Mouse (Mus musculus) bone marrow, adult 2 months (tissue): Measurements from ENCODE around the gene Crlf1. TPM values are rescaled to one million over a fixed set of nuclear protein-coding genes. Genes with fewer than 3 reads are reported as not detected.

Experiments
- H3K27ac ChIP-seq: fragments of 200-500 bp; 2 replicates; pipeline ENCODE4 v1.5.1; 2012; ENCODE audit warnings: low read depth, mild to moderate bottlenecking, control low read depth, inconsistent platforms, low read length; ENCODE audit not compliant: control insufficient read depth, poor library complexity, insufficient read depth
- H3K4me1 ChIP-seq: fragments of 200-500 bp; 2 replicates; pipeline ENCODE4 v1.6.1; 2011; ENCODE audit warnings: low read length; ENCODE audit not compliant: control insufficient read depth, insufficient read depth
- H3K4me3 ChIP-seq: fragments of 200-500 bp; replicated peaks from 2 replicates; pipeline ENCODE3; 2011; ENCODE audit warnings: mild to moderate bottlenecking, low read depth, low read length, control low read depth; ENCODE audit not compliant: control insufficient read depth
- CTCF ChIP-seq: fragments of 200-500 bp; IDR thresholded peaks from 2 replicates; pipeline ENCODE4 v1.5.1; 2011; ENCODE audit warnings: low read length, control low read depth; ENCODE audit not compliant: control insufficient read depth, insufficient read depth
- POLR2A ChIP-seq: fragments of 200-500 bp; IDR thresholded peaks from 2 replicates; pipeline ENCODE4 v1.6.1; 2011; ENCODE audit warnings: low read depth, mild to moderate bottlenecking, control low read depth, low read length, borderline replicate concordance; ENCODE audit not compliant: control insufficient read depth
- WGBS: fragments of 180-500 bp; shearing (Covaris S2); methylation state at CpG from one replicate; pipeline ENCODE4 v1.1.7; 2018; 5-methylcytosine and 5-hydroxymethylcytosine counted together
- polyA plus RNA-seq: library from polyadenylated mRNA; stranded (reverse); fragments of >200 nt; gene quantifications from 2 replicates; pipeline ENCODE4 v1.2.4, GENCODE M21; 2011; ENCODE audit warnings: low replicate concordance; ENCODE audit not compliant: missing spikeins, insufficient read depth, insufficient read length

Gene Crlf1
- polyA plus RNA-seq, result 3.7 and 5.5 TPM in 2 replicates

- no peaks in the 10 kb centered on the region for H3K4me1 ChIP-seq
- no peak within 1 kb of the TSS for H3K4me3 ChIP-seq
- no peak for TF ChIP-seq POLR2A
- no peak for TF ChIP-seq CTCF
- H3K27ac ChIP-seq, result no peak within 1 kb of the TSS
- 1% methylated on average over 72 of the region's 93 CpGs for WGBS
These were observed at the start of gene Crlf1 for GRCm38 (mm10) chr8:70492664-70493640. Crlf1 (plus strand) TSS chr8:70493158.

DNA sequence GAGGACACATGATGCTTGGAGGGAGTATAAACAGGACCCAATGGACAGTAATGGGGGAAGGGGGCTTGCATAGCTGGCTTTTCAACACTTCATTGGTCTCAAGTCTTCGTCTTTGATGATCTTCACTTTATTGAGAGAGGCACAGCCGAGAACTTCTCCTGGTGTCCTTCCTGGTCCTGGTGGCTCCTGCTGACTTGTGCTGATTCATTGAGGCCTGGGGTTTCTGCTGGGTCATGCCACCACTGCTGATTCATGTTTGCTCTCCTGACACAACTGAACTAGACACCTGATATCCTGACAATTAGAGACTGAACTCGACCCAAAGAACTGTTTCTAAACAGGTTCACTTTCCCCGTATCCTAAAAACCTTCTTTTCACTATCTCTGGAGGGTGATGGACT lies 49.6 kb upstream of the Crlf1 start:
- no peak for TF ChIP-seq POLR2A
- no peak for TF ChIP-seq CTCF

GRCm38 (mm10) chr8:70445988-70446387 lies 47.0 kb upstream of the Crlf1 start:
- TF ChIP-seq POLR2A, result no peak
- TF ChIP-seq CTCF, result no peak
- Histone ChIP-seq H3K4me3 (no peak overlapping the region), H3K4me1 (no peaks in the 10 kb centered on the region), H3K27ac (no peak overlapping the region)
- whole genome bisulfite sequencing, result 55% methylated on average over 1 of the region's 1 CpGs

More for the DNA sequence above, 49.6 kb upstream of the Crlf1 start:
- Histone ChIP-seq H3K4me3 (no peak overlapping the region), H3K4me1 (peaks cover 2% of the 10 kb centered on the region; the same call in 1 of the 2 replicates), H3K27ac (no peak overlapping the region)
- 61% methylated on average over 4 of the region's 4 CpGs for WGBS

DNA sequence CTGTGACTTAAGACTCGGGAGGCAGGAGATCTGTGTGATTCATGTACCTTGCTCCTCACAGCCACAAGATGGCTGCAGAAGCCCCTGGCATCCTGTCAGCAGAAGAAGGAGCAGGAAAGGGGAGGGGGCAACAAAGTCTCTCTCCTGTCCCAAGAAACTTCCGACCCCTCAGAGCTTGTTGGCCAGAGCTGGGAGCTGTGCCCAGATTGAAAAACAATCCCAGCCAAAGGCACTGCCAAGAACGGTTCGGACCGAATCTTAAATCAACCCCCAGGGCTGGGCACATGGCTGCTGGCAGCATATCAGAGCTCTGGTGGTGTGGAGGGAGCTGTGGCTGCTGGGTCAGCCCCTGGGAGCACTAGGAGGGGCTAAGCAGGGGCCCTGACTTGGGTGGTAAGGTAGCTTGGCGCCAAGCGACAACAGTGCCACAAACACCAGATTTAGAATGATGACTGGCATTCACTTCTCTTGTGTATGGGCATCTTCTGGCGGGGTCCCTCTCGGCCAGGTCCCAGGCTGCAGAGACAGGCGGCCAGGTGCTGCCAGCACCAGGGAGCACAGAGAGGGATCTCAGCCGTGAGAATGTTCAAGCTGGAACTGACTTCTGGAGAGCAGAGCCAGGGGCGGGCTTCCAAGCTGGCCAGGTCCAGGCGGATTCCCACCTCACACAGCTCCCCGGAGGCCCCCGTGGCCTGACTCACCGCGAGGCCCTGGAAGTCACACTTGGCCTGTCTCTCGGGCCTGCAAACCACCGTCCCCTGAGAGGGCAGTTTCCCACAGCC lies 45.1 kb upstream of the Crlf1 start:
- Histone ChIP-seq H3K4me3 (no peak overlapping the region), H3K27ac (no peak overlapping the region), H3K4me1 (no peaks in the 10 kb centered on the region)
- TF ChIP-seq POLR2A, result no peak
- TF ChIP-seq CTCF, result no peak
- 73% methylated on average over 19 of the region's 19 CpGs for WGBS

- WGBS, result 91% methylated on average over 52 of the region's 52 CpGs
- no peak for TF ChIP-seq CTCF
- TF ChIP-seq POLR2A, result no peak
- Histone ChIP-seq H3K4me3 (no peak overlapping the region), H3K4me1 (no peaks in the 10 kb centered on the region), H3K27ac (no peak overlapping the region; the same call in 1 of the 2 replicates)
These were observed 40.6 kb upstream of the Crlf1 start for GRCm38 (mm10) chr8:70452196-70452966.

DNA sequence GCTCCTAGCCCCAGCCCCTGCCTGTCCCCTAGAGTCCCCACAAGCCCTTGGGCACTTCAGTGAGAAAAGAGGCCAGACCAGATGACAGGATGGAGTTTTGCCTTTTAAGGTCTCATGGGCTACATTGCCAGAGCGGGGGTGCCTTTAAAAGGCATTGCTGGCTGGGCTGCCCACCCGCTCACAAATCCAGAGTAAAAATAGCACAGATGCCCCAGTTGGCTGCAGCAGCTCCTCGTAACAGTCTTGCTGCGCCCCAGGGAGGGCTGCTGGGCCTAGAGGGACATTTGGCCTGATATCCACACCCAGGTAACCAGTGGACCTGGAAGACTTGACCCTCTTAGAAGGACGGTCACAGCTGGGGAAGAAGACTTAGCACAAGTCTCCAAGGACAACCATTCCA lies 39.1 kb upstream of the Crlf1 start:
- WGBS, result 90% methylated on average over 5 of the region's 5 CpGs
- Histone ChIP-seq H3K4me1 (no peaks in the 10 kb centered on the region), H3K27ac (no peak overlapping the region), H3K4me3 (no peak overlapping the region)
- TF ChIP-seq CTCF, result no peak
- no peak for TF ChIP-seq POLR2A

DNA sequence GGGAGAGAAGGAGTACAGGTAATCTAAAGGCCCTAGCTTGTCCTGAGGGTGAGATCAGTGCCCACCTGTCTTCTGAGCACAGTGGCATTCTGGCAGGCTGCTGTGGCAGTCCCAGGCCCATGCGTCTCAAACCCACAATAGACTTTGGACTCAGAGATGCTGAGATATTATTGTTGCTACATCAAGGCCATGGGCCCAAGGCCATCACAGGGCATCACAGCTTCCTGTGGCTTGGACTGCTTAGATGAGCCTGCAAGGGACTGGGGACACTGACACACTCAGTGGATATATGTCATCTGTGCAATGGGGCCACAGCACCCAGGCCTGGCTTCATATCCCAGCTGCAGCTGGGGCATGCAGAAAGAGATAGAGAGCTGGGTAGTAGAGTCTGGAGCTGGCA lies 36.0 kb upstream of the Crlf1 start:
- Histone ChIP-seq H3K27ac (no peak overlapping the region), H3K4me3 (no peak overlapping the region), H3K4me1 (no peaks in the 10 kb centered on the region)
- TF ChIP-seq CTCF (no peak), POLR2A (no peak)
- 86% methylated on average over 1 of the region's 1 CpGs for WGBS

DNA sequence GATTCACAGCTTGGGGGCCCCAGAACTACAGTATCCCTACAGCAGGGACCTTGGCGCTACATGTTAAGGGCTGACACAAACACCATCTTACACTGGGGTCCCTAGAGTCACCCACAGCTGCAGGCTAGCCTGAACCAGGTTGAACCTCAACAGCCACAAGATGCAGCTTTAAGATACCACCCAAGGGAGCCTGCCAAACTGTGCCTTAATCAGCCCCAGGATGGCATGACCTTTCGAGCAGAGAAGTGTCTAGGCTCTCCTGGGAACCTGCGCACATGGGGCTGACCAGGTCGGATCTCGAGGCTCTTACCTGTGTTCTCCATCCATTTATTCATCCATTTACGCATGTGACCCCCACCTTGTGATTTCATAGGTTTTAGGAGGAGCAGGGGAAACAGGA lies 35.1 kb upstream of the Crlf1 start:
- 72% methylated on average over 6 of the region's 6 CpGs for WGBS
- no peaks in the 10 kb centered on the region for H3K4me1 ChIP-seq
- no peak for TF ChIP-seq CTCF

More for the DNA sequence above, 35.1 kb upstream of the Crlf1 start:
- no peak overlapping the region for H3K27ac ChIP-seq
- H3K4me3 ChIP-seq, result no peak overlapping the region
